Mouse (Mus musculus): ENCODE data around the gene I830077J02Rik. TPM values are rescaled to one million over a fixed set of nuclear protein-coding genes. Genes with fewer than 3 reads are reported as not detected.

Gene I830077J02Rik
- polyA plus RNA-seq, 1 experiment from 2014 or later, result 11.3 TPM

Other genes with a start within 250 kb of the I830077J02Rik start
- 7.6 to 11.7 TPM (median 8.4 TPM) in 3 replicates for gene Ddx20, start 245.1 kb downstream of the I830077J02Rik start, polyA plus RNA-seq (2018)
- 2.0 to 2.6 TPM (median 2.3 TPM) in 3 replicates for gene Inka2, start 228.1 kb downstream of the I830077J02Rik start, polyA plus RNA-seq (2018)
- gene Rap1a, start 131.3 kb downstream of the I830077J02Rik start, polyA plus RNA-seq (2018), result 119 to 125 TPM (median 119 TPM) in 3 replicates
- 0.30 to 1.9 TPM (median 1.1 TPM) in 3 replicates for gene Adora3, start 61.8 kb downstream of the I830077J02Rik start, polyA plus RNA-seq (2018)
- 0.26 to 0.61 TPM in 2 of 3 replicates, not detected in the other for gene Tmigd3, start 61.8 kb downstream of the I830077J02Rik start, polyA plus RNA-seq (2018)
- 11.7 to 27.3 TPM (median 12.7 TPM) in 3 replicates for gene Wdr77, start 26.7 kb upstream of the I830077J02Rik start, polyA plus RNA-seq (2018)
- gene Atp5f1, start 27.4 kb upstream of the I830077J02Rik start, polyA plus RNA-seq (2018), result 178 to 432 TPM (median 247 TPM) in 3 replicates
- gene Ovgp1, start 41.0 kb upstream of the I830077J02Rik start, polyA plus RNA-seq (2018), result 0.10 to 0.22 TPM (median 0.20 TPM) in 3 replicates
- gene Pifo, start 82.0 kb upstream of the I830077J02Rik start, polyA plus RNA-seq (2018), result not detected in 3 replicates
- not detected in 3 replicates for gene Chil5, start 100.2 kb upstream of the I830077J02Rik start, polyA plus RNA-seq (2018)
- gene Chia1, start 180.6 kb upstream of the I830077J02Rik start, polyA plus RNA-seq (2018), result not detected in 3 replicates
- gene Chil3, start 234.9 kb upstream of the I830077J02Rik start, polyA plus RNA-seq (2018), result 18.5 to 22.7 TPM (median 21.0 TPM) in 3 replicates

Measured in macrophage (primary cell).